Comparison of ENCODE assay signal across 14 mouse cellular contexts in the genomic region with DNA sequence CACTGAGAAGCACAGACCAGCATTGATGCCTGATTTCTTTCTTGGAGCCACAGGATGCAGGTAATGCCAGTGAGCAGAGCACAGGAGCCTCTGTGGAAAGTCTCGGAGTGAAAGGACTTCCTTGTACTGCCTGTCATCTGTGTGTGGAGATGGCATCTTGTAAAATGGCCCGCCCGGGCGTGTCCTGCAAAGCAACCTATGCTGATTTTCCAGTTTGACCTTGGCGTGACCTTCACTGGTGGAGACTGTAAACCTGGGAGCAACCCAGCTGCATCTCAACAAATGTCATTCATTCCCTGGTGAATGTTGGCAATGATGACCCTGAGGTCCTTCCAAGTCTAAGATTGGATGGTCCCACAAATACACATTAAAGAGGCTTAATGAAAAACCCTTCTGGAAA.
"Had no signal": no experiment of that assay in that cellular context is flagged by ENCODE, and none has a peak within 500 bp of the region (broad histone marks: within the 10 kb centered on the region; RNA-seq: fewer than 3 reads in every experiment).

No protein-coding gene starts in this region.

- DNase-seq: kidney, adult 8-10 months; kidney, postnatal 25 days; liver; lung, adult 18-20 months; lung, postnatal 10 days; midbrain, embryonic 14.5 days; right cerebral cortex, postnatal 4 days; spleen, adult 18-20 months; thymus, adult 18-20 months; thymus, postnatal 14 days had no signal

- H3K9me3 ChIP-seq: midbrain, embryonic 10.5 days; neural tube, embryonic 12.5 days had no signal

- H3K4me1 ChIP-seq: neural tube, embryonic 12.5 days had no signal

- H3K27ac ChIP-seq: left cerebral cortex, adult 2 months; liver, embryonic 14.5 days; midbrain, embryonic 10.5 days; neural tube, embryonic 12.5 days had no signal

- H3K27me3 ChIP-seq: neural tube, embryonic 12.5 days had no signal

- H3K4me2 ChIP-seq: neural tube, embryonic 12.5 days had no signal

- H3K9ac ChIP-seq: liver, embryonic 14.5 days; neural tube, embryonic 12.5 days had no signal

- H3K36me3 ChIP-seq: midbrain, embryonic 10.5 days; neural tube, embryonic 12.5 days had no signal

- H3K4me3 ChIP-seq: left cerebral cortex, adult 2 months; midbrain, embryonic 10.5 days; neural tube, embryonic 12.5 days had no signal
